Mouse (Mus musculus): Measurements from ENCODE around the gene Atp11c. TPM values are rescaled to one million over a fixed set of nuclear protein-coding genes. Genes with fewer than 3 reads are reported as not detected.

The Atp11c gene
- polyA plus RNA-seq (2014; fragmentation: Nextera tagmentation; extraction: Ambion mirVana) = 15.4 and 17.7 TPM in 2 replicates

DNA sequence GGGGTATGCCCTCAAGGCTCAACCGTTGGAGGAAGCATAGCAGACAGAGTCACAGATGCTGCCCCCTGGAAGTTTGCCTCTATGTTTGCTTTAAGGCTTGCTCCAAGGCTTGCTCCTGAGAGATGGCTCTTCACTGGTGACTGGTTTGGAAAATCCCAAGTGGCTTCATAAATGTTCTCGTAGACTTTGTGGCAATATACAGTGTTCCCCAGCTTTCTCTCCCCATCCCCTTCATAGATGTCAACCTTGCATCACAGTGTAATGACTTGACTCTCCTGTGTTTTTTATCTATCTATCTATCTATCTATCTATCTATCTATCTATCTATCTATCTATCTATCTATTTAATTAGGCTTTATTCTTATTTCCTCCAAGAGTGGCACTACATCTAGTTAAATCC, at the start of gene Atp11c:
Gene Atp11c (minus strand): TSS at position 101 of the 400 bp plus-strand sequence.
- Histone ChIP-seq H3K4me2 (ENCODE audit: low read depth) (no peak within 1 kb of the TSS), H3K36me3 (ENCODE audit: control insufficient read depth, insufficient read depth, low read length) (no peaks in the 10 kb centered on the region), H3K9me3 (ENCODE audit: control insufficient read depth, low read length) (no peaks in the 10 kb centered on the region), H3K9ac (ENCODE audit: low read length) (no peak within 1 kb of the TSS), H3K27ac (ENCODE audit: low read depth, low read length) (no peak within 1 kb of the TSS), H3K4me3 (ENCODE audit: low read depth, low read length) (no peak within 1 kb of the TSS), H3K27me3 (ENCODE audit: control insufficient read depth, insufficient read depth, low read length) (no peaks in the 10 kb centered on the region), H3K4me1 (ENCODE audit: control insufficient read depth, insufficient read depth, low read length) (no peaks in the 10 kb centered on the region)
- no peak for DNase-seq (ENCODE audit: low spot score)
- no peak for ATAC-seq (ENCODE audit: insufficient read depth, low FRiP score, low TSS enrichment)
- WGBS = 76% methylated on average over 2 of the region's 2 CpGs

DNA sequence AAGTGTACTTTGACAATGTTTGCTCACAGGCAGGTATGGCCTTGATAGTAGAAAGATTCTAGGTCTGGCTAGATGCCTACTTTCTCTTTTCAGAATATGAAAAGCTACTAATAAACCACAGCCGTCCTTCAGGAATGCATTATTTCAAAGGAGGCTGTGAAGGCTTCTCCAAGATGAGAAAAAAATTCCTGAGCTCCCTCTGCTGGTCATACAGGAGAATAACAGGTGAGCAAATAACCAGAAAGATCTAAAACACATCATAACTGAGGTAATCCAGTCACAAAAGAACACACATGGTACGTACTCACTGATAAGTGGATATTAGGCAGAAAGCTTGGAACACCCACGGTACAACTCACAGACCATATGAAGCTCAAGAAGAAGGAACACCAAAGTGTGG, 16.7 kb upstream of the Atp11c start:
- ATAC-seq (ENCODE audit: insufficient read depth, low FRiP score, low TSS enrichment) = no peak
- no peak overlapping the region for H3K9ac ChIP-seq (ENCODE audit: low read length)
- H3K9me3 ChIP-seq (ENCODE audit: control insufficient read depth, low read length) = no peaks in the 10 kb centered on the region
- WGBS = 48% methylated on average over 3 of the region's 3 CpGs
- H3K36me3 ChIP-seq (ENCODE audit: control insufficient read depth, insufficient read depth, low read length) = no peaks in the 10 kb centered on the region
- no peak overlapping the region for H3K4me3 ChIP-seq (ENCODE audit: low read depth, low read length)
- no peak overlapping the region for H3K4me2 ChIP-seq (ENCODE audit: low read depth)
- no peaks in the 10 kb centered on the region for H3K27me3 ChIP-seq (ENCODE audit: control insufficient read depth, insufficient read depth, low read length)
- H3K4me1 ChIP-seq (ENCODE audit: control insufficient read depth, insufficient read depth, low read length) = no peaks in the 10 kb centered on the region
- DNase-seq (ENCODE audit: low spot score) = no peak
- no peak overlapping the region for H3K27ac ChIP-seq (ENCODE audit: low read depth, low read length)

DNA sequence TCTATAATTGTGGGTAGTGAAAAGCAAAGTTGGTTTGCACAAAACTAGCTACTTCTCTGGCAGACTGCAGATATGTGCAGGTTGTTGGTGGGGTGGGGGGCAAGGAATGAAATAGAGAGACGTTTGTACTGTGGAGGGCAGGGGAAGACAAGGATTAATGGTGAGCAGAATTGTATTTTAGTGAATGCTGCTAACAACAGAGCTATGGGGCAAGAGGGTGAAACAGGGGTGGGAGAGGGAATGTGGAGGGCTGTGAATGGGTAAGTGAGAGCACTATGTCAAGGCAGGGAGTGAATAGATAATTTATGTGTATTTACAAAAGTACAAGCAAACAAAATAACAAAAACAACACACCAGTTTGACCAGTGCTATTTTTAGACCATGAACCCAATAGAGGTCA, 22.0 kb downstream of the Atp11c start:
- Histone ChIP-seq H3K27me3 (ENCODE audit: control insufficient read depth, insufficient read depth, low read length) (no peaks in the 10 kb centered on the region), H3K9ac (ENCODE audit: low read length) (no peak overlapping the region), H3K9me3 (ENCODE audit: control insufficient read depth, low read length) (no peaks in the 10 kb centered on the region), H3K4me1 (ENCODE audit: control insufficient read depth, insufficient read depth, low read length) (no peaks in the 10 kb centered on the region), H3K4me3 (ENCODE audit: low read depth, low read length) (no peak overlapping the region), H3K4me2 (ENCODE audit: low read depth) (no peak overlapping the region), H3K36me3 (ENCODE audit: control insufficient read depth, insufficient read depth, low read length) (no peaks in the 10 kb centered on the region), H3K27ac (ENCODE audit: low read depth, low read length) (no peak overlapping the region)
- DNase-seq (ENCODE audit: low spot score) = no peak
- 23% methylated on average over 1 of the region's 1 CpGs for WGBS
- peak; percentile 81; the same call in 1 of the 2 replicates for ATAC-seq (ENCODE audit: insufficient read depth, low FRiP score, low TSS enrichment)

DNA sequence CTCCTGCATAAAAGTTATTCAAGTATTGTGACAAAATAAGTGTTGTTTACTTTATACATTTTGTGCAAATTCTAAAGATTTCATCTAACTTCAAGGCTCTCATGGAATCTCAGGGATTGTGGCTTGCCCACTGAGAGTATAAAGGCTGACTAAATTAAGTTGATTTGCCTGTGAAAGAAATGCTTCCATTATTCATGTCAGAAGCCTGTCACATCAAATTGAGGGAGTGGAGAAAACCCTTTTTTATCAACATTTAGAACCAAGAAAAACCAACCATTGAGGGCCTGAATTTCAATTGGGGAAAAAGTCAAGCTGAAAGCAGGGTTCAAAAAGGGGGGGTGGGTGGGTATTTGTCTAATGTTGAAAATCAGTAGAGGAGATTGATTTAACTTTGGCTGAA, 23.5 kb downstream of the Atp11c start:
- H3K27ac ChIP-seq (ENCODE audit: low read depth, low read length) = no peak overlapping the region
- H3K4me2 ChIP-seq (ENCODE audit: low read depth) = no peak overlapping the region
- no peaks in the 10 kb centered on the region for H3K9me3 ChIP-seq (ENCODE audit: control insufficient read depth, low read length)
- DNase-seq (ENCODE audit: low spot score) = peak; percentile 11
- no peaks in the 10 kb centered on the region for H3K36me3 ChIP-seq (ENCODE audit: control insufficient read depth, insufficient read depth, low read length)
- ATAC-seq (ENCODE audit: insufficient read depth, low FRiP score, low TSS enrichment) = no peak
- no peaks in the 10 kb centered on the region for H3K4me1 ChIP-seq (ENCODE audit: control insufficient read depth, insufficient read depth, low read length)
- no peak overlapping the region for H3K4me3 ChIP-seq (ENCODE audit: low read depth, low read length)
- no peaks in the 10 kb centered on the region for H3K27me3 ChIP-seq (ENCODE audit: control insufficient read depth, insufficient read depth, low read length)
- H3K9ac ChIP-seq (ENCODE audit: low read length) = no peak overlapping the region

DNA sequence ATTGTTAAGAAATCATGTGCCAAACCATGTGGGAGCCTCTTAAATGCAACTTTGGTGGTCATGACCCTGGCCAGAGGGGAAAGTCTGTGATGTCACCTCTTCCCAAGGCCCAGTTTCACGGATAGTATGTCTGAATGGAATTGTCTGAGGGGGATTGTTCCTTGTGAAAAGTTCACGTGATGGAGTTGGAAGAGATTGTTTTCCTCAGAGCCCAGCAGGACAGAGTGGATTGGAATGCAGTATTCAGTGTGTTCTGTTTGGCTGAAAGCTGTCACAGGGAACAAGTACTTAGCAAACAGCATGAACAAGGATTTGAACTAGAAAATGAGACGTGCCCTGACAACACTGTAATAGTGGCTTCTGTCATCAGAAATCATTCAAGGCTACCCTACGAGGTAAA, 37.3 kb downstream of the Atp11c start:
- no peak for DNase-seq (ENCODE audit: low spot score)
- Histone ChIP-seq H3K36me3 (ENCODE audit: control insufficient read depth, insufficient read depth, low read length) (no peaks in the 10 kb centered on the region), H3K27me3 (ENCODE audit: control insufficient read depth, insufficient read depth, low read length) (no peaks in the 10 kb centered on the region), H3K27ac (ENCODE audit: low read depth, low read length) (no peak overlapping the region), H3K4me2 (ENCODE audit: low read depth) (no peak overlapping the region), H3K9ac (ENCODE audit: low read length) (no peak overlapping the region), H3K4me1 (ENCODE audit: control insufficient read depth, insufficient read depth, low read length) (no peaks in the 10 kb centered on the region), H3K9me3 (ENCODE audit: control insufficient read depth, low read length) (no peaks in the 10 kb centered on the region), H3K4me3 (ENCODE audit: low read depth, low read length) (no peak overlapping the region)
- WGBS = 38% methylated on average over 4 of the region's 4 CpGs
- no peak for ATAC-seq (ENCODE audit: insufficient read depth, low FRiP score, low TSS enrichment)

DNA sequence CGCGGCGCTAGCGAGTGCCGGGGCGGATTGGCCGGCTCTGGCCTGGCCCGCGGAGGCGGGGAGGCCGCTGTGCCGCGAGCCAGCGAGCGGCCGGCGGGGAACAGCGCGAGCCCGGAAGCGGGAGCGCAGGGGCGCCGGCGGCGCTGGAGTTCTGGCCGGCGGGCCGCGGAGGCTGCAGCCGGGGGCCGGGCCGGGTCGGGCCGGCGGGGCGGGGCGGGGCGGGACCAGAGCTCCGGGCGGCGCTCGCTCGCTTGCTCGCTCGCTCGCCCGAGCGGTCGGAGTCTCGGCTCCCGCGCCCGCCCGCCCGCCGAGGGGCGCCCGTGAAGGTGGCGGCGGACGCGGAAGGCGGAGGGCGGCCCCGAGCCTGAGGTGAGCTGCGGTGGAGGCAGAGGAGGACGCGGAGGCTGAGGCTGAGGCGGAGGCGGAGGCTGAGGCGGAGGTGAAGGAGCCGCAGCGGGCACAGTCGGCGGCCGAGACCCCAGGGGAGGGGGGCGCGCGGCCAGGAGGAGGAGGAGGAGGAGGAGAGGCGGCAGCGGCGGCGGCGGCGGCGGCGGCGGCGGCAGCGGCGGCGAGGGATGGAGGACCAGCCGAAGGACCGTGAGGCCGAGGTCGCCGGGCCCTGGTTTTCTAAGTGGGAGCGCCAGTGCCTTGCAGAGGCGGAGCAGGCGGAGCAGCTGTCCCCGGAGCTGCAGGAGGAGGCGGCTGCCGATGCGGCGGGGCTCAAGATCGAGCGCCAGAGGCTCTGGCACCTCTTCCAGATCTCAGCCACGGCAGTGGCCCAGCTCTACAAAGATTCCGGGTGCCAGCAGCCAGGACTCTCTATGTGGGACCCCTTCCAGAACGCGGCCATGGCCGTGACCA, 44.8 kb downstream of the Atp11c start:
- H3K4me2 ChIP-seq (ENCODE audit: low read depth) = peak overlapping the region; percentile 49
- H3K27me3 ChIP-seq (ENCODE audit: control insufficient read depth, insufficient read depth, low read length) = no peaks in the 10 kb centered on the region
- peak overlapping the region; percentile 70 for H3K9ac ChIP-seq (ENCODE audit: low read length)
- no peaks in the 10 kb centered on the region for H3K9me3 ChIP-seq (ENCODE audit: control insufficient read depth, low read length)
- DNase-seq (ENCODE audit: low spot score) = peak; percentile 64
- WGBS = 16% methylated on average over 26 of the region's 113 CpGs
- no peaks in the 10 kb centered on the region for H3K4me1 ChIP-seq (ENCODE audit: control insufficient read depth, insufficient read depth, low read length)
- no peaks in the 10 kb centered on the region for H3K36me3 ChIP-seq (ENCODE audit: control insufficient read depth, insufficient read depth, low read length)
- H3K4me3 ChIP-seq (ENCODE audit: low read depth, low read length) = peak overlapping the region; percentile 47
- ATAC-seq (ENCODE audit: insufficient read depth, low FRiP score, low TSS enrichment) = peak; percentile 68
- H3K27ac ChIP-seq (ENCODE audit: low read depth, low read length) = peak overlapping the region; percentile 70

DNA sequence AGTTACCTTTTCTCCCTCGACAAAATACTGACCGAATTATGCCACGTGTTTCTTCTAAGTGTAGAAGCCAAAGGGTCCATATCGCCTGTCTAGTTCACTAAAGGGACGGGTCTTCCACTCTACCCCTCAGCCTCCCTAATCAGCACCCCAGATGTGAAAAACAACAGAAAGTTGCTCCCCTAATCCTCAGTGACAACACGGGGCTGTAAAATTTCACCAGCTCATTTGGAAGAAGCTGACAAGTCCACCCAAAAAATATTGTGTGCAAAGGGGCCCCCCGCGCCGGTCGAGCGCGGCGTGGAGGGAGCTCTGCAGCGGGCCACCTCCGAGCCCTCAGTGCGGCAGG, 45.4 kb downstream of the Atp11c start:
- peak overlapping the region; percentile 47 for H3K4me3 ChIP-seq (ENCODE audit: low read depth, low read length)
- H3K9me3 ChIP-seq (ENCODE audit: control insufficient read depth, low read length) = no peaks in the 10 kb centered on the region
- DNase-seq (ENCODE audit: low spot score) (no peak), ATAC-seq (ENCODE audit: insufficient read depth, low FRiP score, low TSS enrichment) (0 out of 2 replicates have a peak, but pooled peaks have one; percentile 1)
- peak overlapping the region; percentile 70; the same call in 1 of the 2 replicates for H3K27ac ChIP-seq (ENCODE audit: low read depth, low read length)
- peak overlapping the region; percentile 49 for H3K4me2 ChIP-seq (ENCODE audit: low read depth)
- H3K4me1 ChIP-seq (ENCODE audit: control insufficient read depth, insufficient read depth, low read length) = no peaks in the 10 kb centered on the region
- no peaks in the 10 kb centered on the region for H3K27me3 ChIP-seq (ENCODE audit: control insufficient read depth, insufficient read depth, low read length)
- H3K36me3 ChIP-seq (ENCODE audit: control insufficient read depth, insufficient read depth, low read length) = no peaks in the 10 kb centered on the region
- WGBS = 9% methylated on average over 16 of the region's 16 CpGs
- H3K9ac ChIP-seq (ENCODE audit: low read length) = peak overlapping the region; percentile 70

DNA sequence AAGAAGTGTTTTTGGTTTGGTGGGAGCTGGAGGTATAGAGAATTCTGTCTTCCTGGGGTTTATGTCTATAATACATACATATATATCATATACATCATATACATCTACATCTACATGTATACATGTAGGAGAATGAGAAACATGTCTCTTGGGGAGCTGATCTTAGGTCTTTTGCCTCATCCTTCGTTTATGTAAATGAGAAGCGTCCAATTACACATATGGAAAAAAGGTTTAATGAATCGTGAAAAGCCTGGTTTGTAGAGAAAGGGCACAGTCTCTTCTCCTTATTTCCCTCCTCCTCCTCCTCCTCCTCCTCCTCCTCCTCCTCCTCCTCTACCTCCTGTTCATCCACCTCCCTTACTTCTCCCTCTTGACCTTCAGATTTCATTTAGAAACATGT, 46.6 kb downstream of the Atp11c start:
- no peaks in the 10 kb centered on the region for H3K9me3 ChIP-seq (ENCODE audit: control insufficient read depth, low read length)
- no peak overlapping the region for H3K4me3 ChIP-seq (ENCODE audit: low read depth, low read length)
- H3K36me3 ChIP-seq (ENCODE audit: control insufficient read depth, insufficient read depth, low read length) = no peaks in the 10 kb centered on the region
- no peaks in the 10 kb centered on the region for H3K27me3 ChIP-seq (ENCODE audit: control insufficient read depth, insufficient read depth, low read length)
- no peak for DNase-seq (ENCODE audit: low spot score)
- WGBS = 51% methylated on average over 3 of the region's 3 CpGs
- no peaks in the 10 kb centered on the region for H3K4me1 ChIP-seq (ENCODE audit: control insufficient read depth, insufficient read depth, low read length)
- H3K9ac ChIP-seq (ENCODE audit: low read length) = no peak overlapping the region
- H3K4me2 ChIP-seq (ENCODE audit: low read depth) = no peak overlapping the region
- ATAC-seq (ENCODE audit: insufficient read depth, low FRiP score, low TSS enrichment) = no peak
- H3K27ac ChIP-seq (ENCODE audit: low read depth, low read length) = no peak overlapping the region

DNA sequence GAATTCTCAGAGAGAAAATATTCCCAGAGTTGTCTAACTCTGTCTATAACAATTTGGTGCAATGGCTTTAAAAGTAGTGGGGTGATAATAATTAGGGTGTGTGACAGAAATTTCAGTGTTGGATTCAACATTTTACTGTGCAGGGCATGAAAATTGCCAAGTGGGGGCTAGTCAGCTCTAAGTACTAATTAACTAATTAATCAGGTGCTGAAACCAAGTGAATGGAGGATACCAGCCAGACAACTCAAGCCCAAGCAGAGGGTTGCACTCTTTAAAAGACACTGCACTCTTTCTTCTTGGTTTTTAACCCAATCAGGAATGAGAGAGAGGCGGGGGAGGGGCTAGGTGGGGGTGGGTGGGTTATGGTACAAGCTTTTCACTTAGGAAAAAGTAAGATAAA, 47.1 kb downstream of the Atp11c start:
- 7% methylated on average over 1 of the region's 1 CpGs for WGBS
- Histone ChIP-seq H3K4me1 (ENCODE audit: control insufficient read depth, insufficient read depth, low read length) (no peaks in the 10 kb centered on the region), H3K27ac (ENCODE audit: low read depth, low read length) (no peak overlapping the region), H3K4me3 (ENCODE audit: low read depth, low read length) (no peak overlapping the region), H3K9me3 (ENCODE audit: control insufficient read depth, low read length) (no peaks in the 10 kb centered on the region), H3K27me3 (ENCODE audit: control insufficient read depth, insufficient read depth, low read length) (no peaks in the 10 kb centered on the region), H3K36me3 (ENCODE audit: control insufficient read depth, insufficient read depth, low read length) (no peaks in the 10 kb centered on the region), H3K4me2 (ENCODE audit: low read depth) (no peak overlapping the region), H3K9ac (ENCODE audit: low read length) (no peak overlapping the region)
- DNase-seq (ENCODE audit: low spot score) (no peak), ATAC-seq (ENCODE audit: insufficient read depth, low FRiP score, low TSS enrichment) (no peak)
